Mouse (Mus musculus) heart, adult 9 months (tissue): ENCODE data around the gene Hmg20a.
A peak's percentile ranks its signal among the peaks of the same experiment; 100 is the strongest.

Experiments
- DNase-seq, 2 experiments: peaks; one replicate each; pipeline ENCODE4 v3.0.0; 2022; ENCODE audit warnings: low spot score in 2 of 2

The Hmg20a gene

GRCm38 (mm10) chr9:56516692-56517263 is 98.4 kb downstream of the Hmg20a start:
- peak; percentile 84 to 87 for DNase-seq

- no peak for DNase-seq
Measured at GRCm38 (mm10) chr9:56522281-56522680, 103.9 kb downstream of the Hmg20a start.

GRCm38 (mm10) chr9:56527951-56528350 is 109.5 kb downstream of the Hmg20a start:
- no peak for DNase-seq

GRCm38 (mm10) chr9:56531991-56532390 is 113.6 kb downstream of the Hmg20a start:
- DNase-seq, result no peak

- no peak for DNase-seq
Measured at GRCm38 (mm10) chr9:56533916-56534315, 115.5 kb downstream of the Hmg20a start.

- no peak for DNase-seq
Measured at GRCm38 (mm10) chr9:56534727-56535126, 116.3 kb downstream of the Hmg20a start.

GRCm38 (mm10) chr9:56535361-56535760 is 117.0 kb downstream of the Hmg20a start:
- DNase-seq, result no peak

- no peak for DNase-seq
Measured at GRCm38 (mm10) chr9:56540051-56540450, 121.6 kb downstream of the Hmg20a start.

GRCm38 (mm10) chr9:56544687-56545475 is 126.5 kb downstream of the Hmg20a start:
- no peak for DNase-seq
